Mouse (Mus musculus) MEL (cell line): ENCODE measurements around the gene Grcc10. TPM values are rescaled to one million over a fixed set of nuclear protein-coding genes. Genes with fewer than 3 reads are reported as not detected.

Experiments
- DNase-seq: peaks from one replicate; pipeline ENCODE4 v3.0.0; 2011; ENCODE audit warnings: low read depth, low spot score
- H3K27ac ChIP-seq: 2 replicates; pipeline ENCODE4 v1.5.1; 2012; ENCODE audit warnings: low read depth, mild to moderate bottlenecking, control low read depth, low read length, moderate library complexity; ENCODE audit not compliant: control insufficient read depth
- H3K27me3 ChIP-seq, 2 experiments: fragments of 150-350 bp in 1 of 2; sonication (generic) in 1 of 2; 2 replicates each; pipeline ENCODE4 v1.6.1; 2012; ENCODE audit warnings: low read length in 2 of 2, mild to moderate bottlenecking in 2 of 2, improper control_type of control experiment in 1 of 2, moderate library complexity in 1 of 2; ENCODE audit not compliant: insufficient read depth in 2 of 2, control insufficient read depth in 1 of 2
- H3K36me3 ChIP-seq, 2 experiments: 2 replicates each; pipeline ENCODE4 v1.6.1; 2012 to 2014; ENCODE audit warnings: low read length in 2 of 2, improper control_type of control experiment in 1 of 2, inconsistent platforms in 1 of 2, mild to moderate bottlenecking in 1 of 2; ENCODE audit not compliant: insufficient read depth in 2 of 2, control insufficient read depth in 1 of 2
- H3K4me1 ChIP-seq, 2 experiments: fragments of 150-350 bp in 1 of 2; sonication (generic) in 1 of 2; 2 replicates each; pipeline ENCODE4 v1.6.1; 2012; ENCODE audit warnings: low read length in 2 of 2, improper control_type of control experiment in 1 of 2, mild to moderate bottlenecking in 1 of 2; ENCODE audit not compliant: insufficient read depth in 2 of 2, control insufficient read depth in 1 of 2
- H3K4me3 ChIP-seq, 2 experiments: fragments of 150-350 bp in 1 of 2; sonication (generic) in 1 of 2; 2 replicates each; pipeline ENCODE4 v1.5.1; 2012; ENCODE audit warnings: low read depth in 2 of 2, low read length in 2 of 2, mild to moderate bottlenecking in 2 of 2, moderate library complexity in 2 of 2, control low read depth in 1 of 2, improper control_type of control experiment in 1 of 2; ENCODE audit not compliant: control insufficient read depth in 1 of 2, insufficient read depth in 1 of 2
- H3K79me2 ChIP-seq: 2 replicates; pipeline ENCODE4 v1.6.1; 2012; ENCODE audit warnings: mild to moderate bottlenecking, low read length, moderate library complexity; ENCODE audit not compliant: control insufficient read depth, poor library complexity, insufficient read depth
- H3K9ac ChIP-seq: 2 replicates; pipeline ENCODE4 v1.6.1; 2012; ENCODE audit warnings: low read depth, mild to moderate bottlenecking, control low read depth, low read length, moderate library complexity; ENCODE audit not compliant: control insufficient read depth, poor library complexity, severe bottlenecking
- H3K9me3 ChIP-seq: fragments of 150-350 bp; sonication (generic); replicated peaks from 2 replicates; pipeline ENCODE4 v1.6.1; 2012; ENCODE audit warnings: mild to moderate bottlenecking, low read length, improper control_type of control experiment, moderate library complexity; ENCODE audit not compliant: insufficient read depth
- CHD2 ChIP-seq: IDR thresholded peaks from 2 replicates; pipeline ENCODE4 v1.6.1; 2011; ENCODE audit warnings: low read length, improper control_type of control experiment
- CTCF ChIP-seq, 3 experiments: IDR thresholded peaks in 2 of 3; conservative IDR thresholded peaks in 1 of 3; 2 replicates each; pipeline ENCODE4 v1.5.1; 2011 to 2012; ENCODE audit warnings: low read length in 3 of 3, low read depth in 2 of 3, mild to moderate bottlenecking in 2 of 3, improper control_type of control experiment in 1 of 3, inconsistent platforms in 1 of 3, mixed read lengths in 1 of 3, moderate library complexity in 1 of 3; ENCODE audit not compliant: control insufficient read depth in 1 of 3, insufficient read depth in 1 of 3, poor library complexity in 1 of 3, severe bottlenecking in 1 of 3
- E2F4 ChIP-seq: IDR thresholded peaks from 2 replicates; pipeline ENCODE4 v1.6.1; 2011; ENCODE audit warnings: low read depth, low read length, improper control_type of control experiment, borderline replicate concordance
- ELF1 ChIP-seq: IDR thresholded peaks from 2 replicates; pipeline ENCODE4 v1.6.1; 2014; ENCODE audit warnings: low read depth, mild to moderate bottlenecking, inconsistent platforms, low read length, improper control_type of control experiment, moderate library complexity
- ETS1 ChIP-seq: IDR thresholded peaks from 2 replicates; pipeline ENCODE4 v1.6.1; 2012; ENCODE audit warnings: low read depth, mild to moderate bottlenecking, inconsistent platforms, low read length, improper control_type of control experiment, moderate library complexity
- GABPA ChIP-seq: IDR thresholded peaks from 2 replicates; pipeline ENCODE4 v1.6.1; 2012; ENCODE audit warnings: low read depth, mild to moderate bottlenecking, inconsistent platforms, low read length, improper control_type of control experiment, moderate library complexity
- GATA1 ChIP-seq: IDR thresholded peaks from 2 replicates; pipeline ENCODE4 v1.6.1; 2011; ENCODE audit warnings: low read depth, low read length, improper control_type of control experiment
- HCFC1 ChIP-seq: IDR thresholded peaks from 2 replicates; pipeline ENCODE4 v1.6.1; 2012; ENCODE audit warnings: low read depth, mild to moderate bottlenecking, inconsistent platforms, low read length, improper control_type of control experiment, moderate library complexity
- KAT2A ChIP-seq: conservative IDR thresholded peaks from 2 replicates; pipeline ENCODE4 v1.6.1; 2012; ENCODE audit warnings: low read depth, low read length, improper control_type of control experiment, inconsistent platforms
- MAFK ChIP-seq: IDR thresholded peaks from 2 replicates; pipeline ENCODE4 v1.6.1; 2011; ENCODE audit warnings: low read depth, mild to moderate bottlenecking, low read length, improper control_type of control experiment, borderline replicate concordance
- MAX ChIP-seq: IDR thresholded peaks from 2 replicates; pipeline ENCODE4 v1.6.1; 2011; ENCODE audit warnings: low read length, improper control_type of control experiment
- MYB ChIP-seq: IDR thresholded peaks from 2 replicates; pipeline ENCODE4 v1.6.1; 2011; ENCODE audit warnings: mild to moderate bottlenecking, low read depth, low read length, improper control_type of control experiment
- MYC ChIP-seq: IDR thresholded peaks from 2 replicates; pipeline ENCODE4 v1.6.1; 2011; ENCODE audit warnings: low read depth, mild to moderate bottlenecking, low read length, improper control_type of control experiment, moderate library complexity
- NELFE ChIP-seq: IDR thresholded peaks from 2 replicates; pipeline ENCODE4 v1.6.1; 2011; ENCODE audit warnings: low read depth, low read length, improper control_type of control experiment
- POLR2AphosphoS2 ChIP-seq: IDR thresholded peaks from 2 replicates; pipeline ENCODE4 v1.6.1; 2011; ENCODE audit warnings: low read length, improper control_type of control experiment
- POLR2AphosphoS5 ChIP-seq: IDR thresholded peaks from 2 replicates; pipeline ENCODE4 v1.6.1; 2012; ENCODE audit warnings: low read depth, borderline replicate concordance, mild to moderate bottlenecking, inconsistent platforms, low read length, moderate library complexity, mixed read lengths
- RCOR1 ChIP-seq: IDR thresholded peaks from 2 replicates; pipeline ENCODE4 v1.6.1; 2012; ENCODE audit warnings: low read depth, mild to moderate bottlenecking, inconsistent platforms, low read length, improper control_type of control experiment
- SIN3A ChIP-seq: IDR thresholded peaks from 2 replicates; pipeline ENCODE4 v1.6.1; 2012; ENCODE audit warnings: low read length, improper control_type of control experiment, inconsistent platforms
- SMC3 ChIP-seq: IDR thresholded peaks from 2 replicates; pipeline ENCODE4 v1.6.1; 2011; ENCODE audit warnings: low read depth, low read length, improper control_type of control experiment
- TBP ChIP-seq: IDR thresholded peaks from 2 replicates; pipeline ENCODE4 v1.8.0; 2011; ENCODE audit warnings: low read depth, low read length, improper control_type of control experiment
- USF1 ChIP-seq: IDR thresholded peaks from 2 replicates; pipeline ENCODE4 v1.6.1; 2014; ENCODE audit warnings: low read depth, mild to moderate bottlenecking, inconsistent platforms, low read length, improper control_type of control experiment, moderate library complexity
- USF2 ChIP-seq, 2 experiments: IDR thresholded peaks; 2 replicates each; pipeline ENCODE4 v1.6.1; 2011 to 2012; ENCODE audit warnings: improper control_type of control experiment in 2 of 2, low read length in 2 of 2, borderline replicate concordance in 1 of 2, inconsistent platforms in 1 of 2, low read depth in 1 of 2, mild to moderate bottlenecking in 1 of 2; ENCODE audit not compliant: insufficient read depth in 1 of 2
- ZC3H11A ChIP-seq: IDR thresholded peaks from 2 replicates; pipeline ENCODE4 v1.6.1; 2012; ENCODE audit warnings: low read depth, mild to moderate bottlenecking, inconsistent platforms, low read length, improper control_type of control experiment
- ZKSCAN1 ChIP-seq: IDR thresholded peaks from 2 replicates; pipeline ENCODE4 v1.6.1; 2012; ENCODE audit warnings: low read depth, mild to moderate bottlenecking, inconsistent platforms, low read length, improper control_type of control experiment, moderate library complexity
- ZMIZ1 ChIP-seq: IDR thresholded peaks from 2 replicates; pipeline ENCODE4 v1.6.1; 2012; ENCODE audit warnings: low read depth, mild to moderate bottlenecking, inconsistent platforms, low read length, improper control_type of control experiment, moderate library complexity
- polyA plus RNA-seq, 2 experiments: library from polyadenylated mRNA; stranded (reverse) in 1 of 2; unstranded in 1 of 2; fragments of >175 nt in 1 of 2; fragments of >200 nt in 1 of 2; gene quantifications; 2 replicates each; pipeline versions ENCODE4 v1.2.1 to v1.2.4; 2012; ENCODE audit warnings: low replicate concordance in 2 of 2, low read depth in 1 of 2; ENCODE audit not compliant: insufficient read length in 2 of 2, insufficient read depth in 1 of 2, missing spikeins in 1 of 2
- total RNA-seq: library from RNA; depleted of rRNA; stranded (reverse); fragments of 300-350 nt; gene quantifications from 2 replicates; pipeline ENCODE4 v1.2.3, GENCODE M21; 2012

Grcc10 gene
- total and polyA plus RNA-seq, 3 experiments = 57.4 to 62.9 TPM; not detected in 1

- peaks cover 3 to 13% of the 10 kb centered on the region in 2 experiments for H3K36me3 ChIP-seq
- no peaks in the 10 kb centered on the region for H3K27me3 ChIP-seq
- H3K9ac ChIP-seq = no peak overlapping the region
- no peaks in the 10 kb centered on the region for H3K9me3 ChIP-seq
- H3K27ac ChIP-seq = no peak overlapping the region
- no peak for TF ChIP-seq MYC
- no peak for TF ChIP-seq HCFC1
- TF ChIP-seq GABPA = no peak
- TF ChIP-seq MYB = no peak
- no peak for TF ChIP-seq KAT2A
- no peak for TF ChIP-seq USF1
- TF ChIP-seq MAX = no peak
- no peak for TF ChIP-seq MAFK
- TF ChIP-seq SIN3A = no peak
- TF ChIP-seq USF2 (IDR thresholded peaks at IDR 0.05; ENCODE audit: borderline replicate concordance in 1 of 2, insufficient read depth in 1 of 2, low read depth in 1 of 2, low read length in 2 of 2) = no peak
- TF ChIP-seq POLR2AphosphoS2 = no peak
- no peak for TF ChIP-seq CTCF (IDR thresholded peaks at IDR 0.05 in 2 of 3, conservative IDR thresholded peaks at IDR 0.05 in 1 of 3; ENCODE audit: control insufficient read depth in 1 of 3, insufficient read depth in 1 of 3, low read depth in 2 of 3, low read length in 3 of 3, poor library complexity in 1 of 3, severe bottlenecking in 1 of 3)
- TF ChIP-seq, all 39 proteins: peak for 0
- H3K4me1 ChIP-seq = peaks cover 3 to 16% of the 10 kb centered on the region in 2 experiments; a peak in 3 of 4 replicates
- no peaks in the 10 kb centered on the region for H3K79me2 ChIP-seq
- H3K4me3 ChIP-seq = no peak overlapping the region
- DNase-seq = no peak
Measured at GRCm38 (mm10) chr6:124723541-124723940, 17.6 kb downstream of the Grcc10 start.

GRCm38 (mm10) chr6:124722876-124723473 is 18.2 kb downstream of the Grcc10 start:
- Histone ChIP-seq H3K4me1 (peaks cover 3 to 17% of the 10 kb centered on the region in 2 experiments; a peak in 3 of 4 replicates), H3K36me3 (peaks cover 3 to 14% of the 10 kb centered on the region in 2 experiments), H3K9me3 (no peaks in the 10 kb centered on the region), H3K27ac (no peak overlapping the region), H3K79me2 (no peaks in the 10 kb centered on the region), H3K4me3 (no peak overlapping the region), H3K9ac (no peak overlapping the region), H3K27me3 (no peaks in the 10 kb centered on the region)
- no peak for DNase-seq
- TF ChIP-seq MAFK = no peak

- no peak for DNase-seq
- H3K9me3 ChIP-seq = no peaks in the 10 kb centered on the region
- no peak overlapping the region for H3K4me3 ChIP-seq
Measured at GRCm38 (mm10) chr6:124720904-124721303, 20.3 kb downstream of the Grcc10 start.

More at GRCm38 (mm10) chr6:124720904-124721303, 20.3 kb downstream of the Grcc10 start:
- TF ChIP-seq TBP (no peak), GATA1 (no peak), CHD2 (no peak), KAT2A (no peak), ETS1 (no peak), E2F4 (no peak), RCOR1 (no peak), MAFK (no peak), MAX (no peak), MYC (no peak), SMC3 (no peak), POLR2AphosphoS5 (no peak), POLR2AphosphoS2 (no peak), ELF1 (no peak), ZMIZ1 (no peak), ZC3H11A (no peak), ZKSCAN1 (no peak), USF1 (no peak), NELFE (no peak)
- no peak overlapping the region for H3K27ac ChIP-seq
- no peaks in the 10 kb centered on the region for H3K27me3 ChIP-seq
- H3K36me3 ChIP-seq = peaks cover 5 to 14% of the 10 kb centered on the region in 2 experiments
- H3K79me2 ChIP-seq = no peaks in the 10 kb centered on the region
- H3K9ac ChIP-seq = no peak overlapping the region
- peaks cover 3 to 17% of the 10 kb centered on the region in 2 experiments; a peak in 3 of 4 replicates for H3K4me1 ChIP-seq
